In genomic region chr10:69707844-69708550, GRCm38 (mm10) we compare ENCODE assay signal across 12 mouse cellular contexts.
A peak's percentile ranks its signal among the peaks of the same experiment; 100 is the strongest.
DNase-seq lines count a peak whose midpoint lies in the region; ATAC-seq and TF ChIP-seq lines count a peak whose summit lies in the region.
"Had no signal": no experiment of that assay in that cellular context is flagged by ENCODE, and none has a peak within 500 bp of the region (broad histone marks: within the 10 kb centered on the region; RNA-seq: fewer than 3 reads in every experiment).

No protein-coding gene starts in this region.

- no peaks in the 10 kb centered on the region for H3K36me3 ChIP-seq in hindbrain, embryonic 11.5 days (ENCODE audit: control insufficient read depth, insufficient read depth, low read length)
- H3K36me3 ChIP-seq in hindbrain, embryonic 10.5 days, result no peaks in the 10 kb centered on the region
- H3K36me3 ChIP-seq in hindbrain, embryonic 13.5 days, result no peaks in the 10 kb centered on the region
- no peaks in the 10 kb centered on the region for H3K36me3 ChIP-seq in neural tube, embryonic 12.5 days
- no peaks in the 10 kb centered on the region for H3K36me3 ChIP-seq in stomach, postnatal 0 days (ENCODE audit: control insufficient read depth, insufficient read depth, low read length)
- H3K36me3 ChIP-seq: embryonic facial prominence, embryonic 12.5 days had no signal

- H3K4me3 ChIP-seq in hindbrain, embryonic 11.5 days (ENCODE audit: low read depth, low read length), result no peak overlapping the region
- no peak overlapping the region for H3K4me3 ChIP-seq in hindbrain, embryonic 10.5 days
- peak overlapping the region; percentile 50 for H3K4me3 ChIP-seq in hindbrain, embryonic 13.5 days
- peak overlapping the region; percentile 41 for H3K4me3 ChIP-seq in neural tube, embryonic 12.5 days
- H3K4me3 ChIP-seq in stomach, postnatal 0 days (ENCODE audit: low read depth, low read length), result no peak overlapping the region
- H3K4me3 ChIP-seq: embryonic facial prominence, embryonic 12.5 days had no signal

- no peaks in the 10 kb centered on the region for H3K27me3 ChIP-seq in hindbrain, embryonic 11.5 days (ENCODE audit: control insufficient read depth, insufficient read depth, low read length)
- H3K27me3 ChIP-seq in hindbrain, embryonic 10.5 days (ENCODE audit: insufficient read depth, poor library complexity, severe bottlenecking), result peaks cover 12% of the 10 kb centered on the region
- no peaks in the 10 kb centered on the region for H3K27me3 ChIP-seq in hindbrain, embryonic 13.5 days
- no peaks in the 10 kb centered on the region for H3K27me3 ChIP-seq in neural tube, embryonic 12.5 days (replicated peaks)
- H3K27me3 ChIP-seq in stomach, postnatal 0 days (ENCODE audit: control insufficient read depth, insufficient read depth, low read length), result no peaks in the 10 kb centered on the region
- H3K27me3 ChIP-seq: CH12.LX; embryonic facial prominence, embryonic 12.5 days had no signal

- no peak overlapping the region for H3K27ac ChIP-seq in hindbrain, embryonic 11.5 days (ENCODE audit: low read depth, low read length)
- no peak overlapping the region for H3K27ac ChIP-seq in hindbrain, embryonic 10.5 days
- H3K27ac ChIP-seq in hindbrain, embryonic 13.5 days, result peak overlapping the region; percentile 97
- no peak overlapping the region for H3K27ac ChIP-seq in neural tube, embryonic 12.5 days
- H3K27ac ChIP-seq in stomach, postnatal 0 days (replicated peaks), result no peak overlapping the region
- H3K27ac ChIP-seq: embryonic facial prominence, embryonic 12.5 days had no signal

- peak overlapping the region; percentile 54 for H3K4me2 ChIP-seq in hindbrain, embryonic 11.5 days (replicated peaks; ENCODE audit: low read depth, low read length)
- peak overlapping the region; percentile 77 for H3K4me2 ChIP-seq in hindbrain, embryonic 13.5 days
- peak overlapping the region; percentile 62 for H3K4me2 ChIP-seq in neural tube, embryonic 12.5 days (replicated peaks)
- no peak overlapping the region for H3K4me2 ChIP-seq in stomach, postnatal 0 days (replicated peaks; ENCODE audit: low read depth)

- WGBS in hindbrain, embryonic 11.5 days, result 82% methylated on average over 11 of the region's 11 CpGs
- 83% methylated on average over 11 of the region's 11 CpGs for WGBS in hindbrain, embryonic 10.5 days
- WGBS in hindbrain, embryonic 13.5 days, result 58% methylated on average over 11 of the region's 11 CpGs
- WGBS in neural tube, embryonic 12.5 days, result 74% methylated on average over 11 of the region's 11 CpGs
- WGBS in stomach, postnatal 0 days, result 76% methylated on average over 11 of the region's 11 CpGs

- no peak for TF ChIP-seq CTCF in stomach, postnatal 0 days (IDR thresholded peaks at IDR 0.05; ENCODE audit: low read depth)

- no peak for ATAC-seq in hindbrain, embryonic 11.5 days (ENCODE audit: low FRiP score)
- no peak for ATAC-seq in hindbrain, embryonic 13.5 days (ENCODE audit: low FRiP score)
- ATAC-seq in neural tube, embryonic 12.5 days (ENCODE audit: low FRiP score, low read depth), result no peak
- no peak for ATAC-seq in stomach, postnatal 0 days (ENCODE audit: low FRiP score, low TSS enrichment)
- ATAC-seq: lung, postnatal 0 days had no signal

- TF ChIP-seq EP300 in stomach, postnatal 0 days (optimal IDR thresholded peaks at IDR 0.05), result no peak

- peaks cover 8% of the 10 kb centered on the region for H3K4me1 ChIP-seq in hindbrain, embryonic 11.5 days (replicated peaks; ENCODE audit: control insufficient read depth, insufficient read depth, low read length)
- peaks cover 35% of the 10 kb centered on the region for H3K4me1 ChIP-seq in hindbrain, embryonic 10.5 days (replicated peaks)
- H3K4me1 ChIP-seq in hindbrain, embryonic 13.5 days (replicated peaks), result peaks cover 82% of the 10 kb centered on the region
- H3K4me1 ChIP-seq in neural tube, embryonic 12.5 days, result peaks cover 30% of the 10 kb centered on the region
- no peaks in the 10 kb centered on the region for H3K4me1 ChIP-seq in stomach, postnatal 0 days (replicated peaks; ENCODE audit: control insufficient read depth, insufficient read depth)

- no peak for DNase-seq in hindbrain, embryonic 11.5 days (ENCODE audit: low spot score)
- DNase-seq in hindbrain, embryonic 10.5 days (ENCODE audit: low spot score), result no peak
- DNase-seq in cerebellum, postnatal 36 days, result peak; percentile 37 to 70
- DNase-seq in stomach, postnatal 0 days (ENCODE audit: low spot score), result no peak
- no peak for DNase-seq in urinary bladder, postnatal 4 days (ENCODE audit: low spot score in 2 of 2)
- DNase-seq in layer of hippocampus, postnatal 36 days, result no peak
- DNase-seq: thymus, postnatal 14 days had no signal

- no peaks in the 10 kb centered on the region for H3K9me3 ChIP-seq in hindbrain, embryonic 11.5 days (ENCODE audit: control insufficient read depth, low read length)
- H3K9me3 ChIP-seq in hindbrain, embryonic 10.5 days, result no peaks in the 10 kb centered on the region
- H3K9me3 ChIP-seq in hindbrain, embryonic 13.5 days, result no peaks in the 10 kb centered on the region
- no peaks in the 10 kb centered on the region for H3K9me3 ChIP-seq in neural tube, embryonic 12.5 days
- no peaks in the 10 kb centered on the region for H3K9me3 ChIP-seq in stomach, postnatal 0 days (ENCODE audit: control insufficient read depth, low read length)
- H3K9me3 ChIP-seq: embryonic facial prominence, embryonic 12.5 days had no signal

- H3K9ac ChIP-seq in hindbrain, embryonic 11.5 days (ENCODE audit: low read depth, low read length), result no peak overlapping the region
- H3K9ac ChIP-seq in hindbrain, embryonic 13.5 days, result peak overlapping the region; percentile 85
- peak overlapping the region; percentile 64 for H3K9ac ChIP-seq in neural tube, embryonic 12.5 days
- no peak overlapping the region for H3K9ac ChIP-seq in stomach, postnatal 0 days (ENCODE audit: low read length)
- H3K9ac ChIP-seq: embryonic facial prominence, embryonic 12.5 days had no signal

Comparison
In these comparisons a context has a peak if more than half of its experiments do, and no peak if none do; other contexts are left out.
1. H3K4me3 ChIP-seq: peak in hindbrain, embryonic 13.5 days (single experiment) and neural tube, embryonic 12.5 days (single experiment); none in hindbrain, embryonic 11.5 days (single experiment), hindbrain, embryonic 10.5 days (single experiment) and stomach, postnatal 0 days (single experiment).
2. H3K9ac ChIP-seq: peak in hindbrain, embryonic 13.5 days (single experiment) and neural tube, embryonic 12.5 days (single experiment); none in hindbrain, embryonic 11.5 days (single experiment) and stomach, postnatal 0 days (single experiment).
3. DNase-seq: peak in cerebellum, postnatal 36 days (2 of 2); none in hindbrain, embryonic 11.5 days (single experiment), hindbrain, embryonic 10.5 days (single experiment), stomach, postnatal 0 days (single experiment), urinary bladder, postnatal 4 days (0 of 2) and layer of hippocampus, postnatal 36 days (0 of 2).